Mouse (Mus musculus): ENCODE results near the gene Olfr1079.

DNA sequence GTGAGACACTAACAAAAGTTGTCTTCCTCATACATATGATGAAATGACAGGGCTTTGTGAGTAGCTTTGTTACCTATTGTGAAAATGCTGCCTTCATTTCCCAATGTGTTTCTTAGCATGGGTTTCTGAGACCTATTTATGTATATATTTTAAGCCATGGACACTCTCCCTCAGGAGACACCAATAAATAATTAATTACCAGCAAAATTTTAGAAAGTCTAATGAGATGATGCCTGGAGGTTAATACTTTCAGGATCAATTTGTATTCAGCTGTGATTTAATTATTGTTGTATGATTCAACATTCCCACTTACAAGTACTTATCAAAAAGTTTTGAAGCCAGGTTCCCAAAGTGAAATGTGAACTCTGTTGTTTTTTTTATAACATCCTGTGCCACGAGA, at the start of gene Olfr1079:
- TF ChIP-seq POLR2A (IDR thresholded peaks at IDR 0.05; ENCODE audit: borderline replicate concordance, insufficient read depth, low read length) (no peak), CTCF (IDR thresholded peaks at IDR 0.05; ENCODE audit: borderline replicate concordance, insufficient read depth, low read depth, low read length) (no peak)
